Mouse (Mus musculus) layer of hippocampus, adult 2 months (tissue): ENCODE results near the gene Tasp1. TPM values are rescaled to one million over a fixed set of nuclear protein-coding genes. Genes with fewer than 3 reads are reported as not detected.

Source experiments
- DNase-seq, 2 experiments: peaks; one replicate each; pipeline ENCODE4 v3.0.0; 2022; ENCODE audit warnings: low spot score in 2 of 2
- H3K27ac ChIP-seq: fragments of 200-600 bp; 2 replicates; pipeline ENCODE4 v1.8.1; 2022
- H3K4me3 ChIP-seq: fragments of 200-600 bp; 2 replicates; pipeline ENCODE4 v1.8.1; 2022; ENCODE audit warnings: mild to moderate bottlenecking
- CTCF ChIP-seq: fragments of 200-600 bp; conservative IDR thresholded peaks from 2 replicates; pipeline ENCODE4 v1.8.1; 2022; ENCODE audit warnings: antibody characterized with exemption, mild to moderate bottlenecking, moderate library complexity
- long read RNA-seq, 2 experiments: library from polyadenylated mRNA; stranded (forward); transcript quantifications; one replicate each; pipeline ENCODE4 v2.0.0; 2021; ENCODE audit warnings: borderline mapping rate in 2 of 2
- total RNA-seq, 2 experiments: library from RNA; stranded (reverse); gene quantifications; 2 replicates each; pipeline ENCODE4 v1.2.3; 2021

Gene Tasp1
- total RNA-seq = 10 to 100 TPM; 28.3 to 30.3 TPM
- long read RNA-seq, experiment 1, transcript Tasp1-203 (14 exons, 2,258 nt) = minor isoform, 7 of 34 reads
- long read RNA-seq, experiment 1, transcript Tasp1-201 (14 exons, 2,480 nt) = major isoform, 11 of 34 reads
- long read RNA-seq, experiment 1, partial matches to known transcripts = 7 of 34 reads
- long read RNA-seq, experiment 1, other reads (novel, unspliced or antisense) = 9 of 34 reads
- long read RNA-seq, experiment 2, transcript Tasp1-201 (14 exons, 2,480 nt) = minor isoform, 11 of 41 reads
- long read RNA-seq, experiment 2, transcript Tasp1-203 (14 exons, 2,258 nt) = major isoform, 12 of 41 reads
- long read RNA-seq, experiment 2, partial matches to known transcripts = 9 of 41 reads
- long read RNA-seq, experiment 2, other reads (novel, unspliced or antisense) = 9 of 41 reads

DNA sequence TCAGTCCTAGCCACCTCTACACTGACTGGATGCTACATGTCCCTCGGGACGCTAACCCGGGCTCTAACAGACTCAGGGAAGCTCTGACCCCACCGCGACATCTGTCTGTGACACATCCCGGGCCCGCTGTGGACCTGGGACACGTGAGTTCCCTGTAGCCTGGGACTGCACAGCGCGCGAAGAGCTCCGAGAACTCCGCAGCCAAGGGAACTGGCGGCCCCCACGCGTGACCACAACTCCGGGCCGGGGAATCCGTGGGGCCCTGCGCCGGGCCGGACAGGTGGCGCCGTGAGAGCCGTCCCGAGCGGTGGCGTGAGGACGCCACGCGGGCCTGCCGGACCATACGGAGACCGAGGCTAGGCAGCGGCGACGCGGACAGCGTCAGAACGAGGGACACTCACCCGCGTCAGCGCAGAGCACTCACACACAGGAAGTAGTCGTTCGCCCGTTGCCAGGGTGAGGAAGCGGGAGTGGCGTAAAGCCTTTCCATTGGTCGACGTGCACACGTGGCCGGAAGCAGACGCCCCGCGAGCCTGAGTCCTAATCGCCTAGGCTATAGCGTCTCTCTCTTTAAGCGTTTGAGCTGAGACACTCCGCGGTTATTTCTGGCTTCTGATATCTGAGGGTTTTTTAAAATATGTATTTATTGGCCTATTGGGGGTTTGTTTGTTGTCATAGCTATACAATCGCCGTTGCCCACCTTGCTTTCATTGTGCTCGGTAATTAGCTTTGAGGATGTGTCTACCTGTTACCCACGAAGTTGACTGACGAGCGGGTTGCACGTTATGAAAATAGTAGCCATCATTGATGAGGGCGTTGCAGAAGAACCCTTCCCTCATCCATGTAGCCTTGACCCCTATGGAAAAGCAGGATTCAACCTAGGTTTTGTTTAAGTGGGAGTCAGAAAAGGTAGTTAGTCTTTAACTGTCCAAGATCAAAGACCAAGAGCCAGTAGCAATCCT is at the start of gene Tasp1:
TSS of gene Tasp1 (minus strand) at position 453 of the 962 bp plus-strand sequence.
- Histone ChIP-seq H3K27ac (peak within 1 kb of the TSS; percentile 95), H3K4me3 (peak within 1 kb of the TSS; percentile 94)
- DNase-seq = peak; percentile 94 to 96
- no peak for TF ChIP-seq CTCF

DNA sequence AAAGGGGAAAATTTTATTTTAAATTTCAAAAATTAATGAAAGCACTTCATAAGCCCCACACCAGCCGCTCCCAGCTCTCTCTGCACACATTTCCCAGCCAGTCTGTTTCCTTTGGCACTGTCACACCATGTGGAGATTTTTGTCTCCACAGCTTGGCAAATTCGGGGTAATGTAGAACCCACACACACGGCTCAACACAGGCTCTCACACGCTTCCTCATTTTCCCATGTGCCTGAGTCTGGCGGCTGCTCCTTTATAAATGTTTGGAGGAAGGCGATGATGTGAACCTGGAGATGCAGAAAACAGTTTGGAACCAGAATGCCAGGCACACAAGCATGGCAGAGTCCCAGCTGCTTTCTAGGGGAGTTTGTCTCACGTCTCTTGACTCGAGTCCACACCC is 47.2 kb upstream of the Tasp1 start:
- peak; percentile 62 to 74 for DNase-seq
- H3K4me3 ChIP-seq = no peak overlapping the region
- peak overlapping the region; percentile 43; the same call in 1 of the 2 replicates for H3K27ac ChIP-seq
- TF ChIP-seq CTCF = no peak; the same call in 1 of the 2 replicates

DNA sequence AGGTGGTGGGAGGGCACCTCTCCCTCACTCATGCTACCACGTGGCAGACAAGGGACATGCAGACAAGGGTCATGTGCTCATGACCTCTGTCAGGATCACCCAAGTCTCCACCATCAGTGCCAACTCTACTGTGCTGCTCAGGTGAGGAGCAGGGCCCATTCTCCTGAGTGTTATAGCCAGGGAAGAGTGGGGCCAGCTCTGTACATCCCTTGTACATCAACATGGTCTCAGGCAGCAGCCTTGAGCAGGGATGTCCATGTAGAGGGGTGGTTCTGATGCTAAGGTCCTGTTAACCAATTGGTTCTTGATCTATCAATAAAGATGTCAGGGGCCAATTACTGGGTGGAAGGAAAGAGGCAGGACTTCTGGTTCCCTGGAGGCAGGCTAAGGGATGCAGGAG is 42.3 kb upstream of the Tasp1 start:
- H3K27ac ChIP-seq = no peak overlapping the region
- no peak overlapping the region for H3K4me3 ChIP-seq
- TF ChIP-seq CTCF = no peak
- DNase-seq = no peak

DNA sequence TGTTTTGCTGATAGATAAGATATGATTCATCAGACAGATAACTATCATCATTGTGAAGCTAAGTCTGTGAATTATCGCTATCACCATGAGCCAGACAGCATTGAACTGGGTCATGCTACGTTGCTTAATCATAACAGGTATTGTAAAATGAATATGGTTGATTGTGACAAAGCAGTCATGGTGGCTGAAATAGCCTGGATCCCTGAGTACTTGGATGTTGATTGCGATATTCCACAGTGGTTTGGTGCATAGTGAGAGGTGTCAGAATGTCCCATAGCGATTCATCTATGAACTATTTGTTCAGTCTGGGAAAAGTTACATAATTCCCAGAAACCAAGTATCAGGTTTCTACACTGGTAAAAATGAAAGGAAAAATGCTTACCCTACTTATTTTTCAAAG is 41.0 kb upstream of the Tasp1 start:
- no peak overlapping the region for H3K27ac ChIP-seq
- no peak for DNase-seq
- no peak for TF ChIP-seq CTCF
- no peak overlapping the region for H3K4me3 ChIP-seq

DNA sequence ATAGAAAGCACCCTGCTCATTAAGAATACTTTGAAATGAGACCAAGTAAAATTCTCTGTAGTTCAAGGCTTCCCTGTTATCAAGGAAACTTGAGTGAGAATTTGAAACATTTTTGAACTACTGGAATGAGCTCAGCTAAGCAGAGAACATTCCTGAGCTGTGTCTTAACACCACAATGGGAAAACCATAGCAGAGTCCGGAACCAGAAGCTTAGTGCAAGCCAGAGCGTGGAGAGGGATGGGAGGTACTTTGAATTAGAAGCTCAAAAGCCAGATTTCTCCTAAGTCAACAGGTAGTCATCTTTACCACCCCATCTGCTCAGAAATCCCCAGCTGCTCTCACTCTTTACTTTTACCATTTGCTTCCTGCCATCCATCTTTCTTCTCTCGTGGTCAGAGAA is 38.3 kb upstream of the Tasp1 start:
- TF ChIP-seq CTCF = no peak
- Histone ChIP-seq H3K4me3 (no peak overlapping the region), H3K27ac (no peak overlapping the region)
- DNase-seq = peak in 1 of 2 experiments; percentile 3

DNA sequence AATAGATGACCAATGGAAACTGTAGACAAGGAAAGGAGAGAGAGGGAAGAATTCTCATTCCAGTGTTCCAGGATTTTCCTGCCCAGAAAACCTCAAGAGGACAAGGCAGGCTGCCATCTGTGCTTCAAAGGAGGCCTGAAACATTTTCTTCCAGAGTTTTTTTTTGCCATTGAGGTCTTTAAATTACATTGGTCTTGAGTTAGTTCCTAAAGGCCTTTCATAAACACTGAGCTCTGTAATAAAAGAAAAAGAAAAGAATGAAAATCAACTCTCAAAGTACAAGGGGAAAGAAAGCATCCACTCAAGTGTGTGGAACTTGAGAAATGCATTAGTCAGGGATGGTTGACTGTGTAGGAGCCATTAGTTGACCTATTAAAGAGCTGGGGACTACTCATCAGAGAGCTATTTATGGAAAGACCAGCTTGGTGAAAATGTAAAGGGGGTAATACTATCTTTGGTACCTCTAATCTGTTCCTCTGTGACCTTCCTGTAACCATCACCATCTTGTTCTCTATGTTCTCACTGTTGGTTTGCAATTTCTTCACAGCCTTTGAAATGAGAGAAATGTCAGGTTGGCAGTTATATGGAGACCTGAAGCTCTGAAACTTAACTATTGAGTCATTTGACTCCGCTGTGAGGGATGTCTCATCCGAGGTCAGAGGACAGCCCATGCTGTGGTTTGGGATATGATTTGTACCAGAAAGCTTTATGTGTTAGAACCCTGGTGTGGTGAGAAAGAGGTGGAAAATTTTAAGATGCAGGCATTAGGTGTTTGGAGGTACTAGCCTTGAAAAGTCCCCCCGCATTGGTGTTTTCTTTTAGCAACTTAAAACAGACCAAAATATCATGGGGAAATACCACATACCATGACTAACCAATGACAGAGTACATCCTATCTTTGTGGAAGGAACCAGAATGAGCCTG is 34.2 kb upstream of the Tasp1 start:
- TF ChIP-seq CTCF = no peak
- no peak for DNase-seq
- Histone ChIP-seq H3K4me3 (no peak overlapping the region), H3K27ac (no peak overlapping the region)

DNA sequence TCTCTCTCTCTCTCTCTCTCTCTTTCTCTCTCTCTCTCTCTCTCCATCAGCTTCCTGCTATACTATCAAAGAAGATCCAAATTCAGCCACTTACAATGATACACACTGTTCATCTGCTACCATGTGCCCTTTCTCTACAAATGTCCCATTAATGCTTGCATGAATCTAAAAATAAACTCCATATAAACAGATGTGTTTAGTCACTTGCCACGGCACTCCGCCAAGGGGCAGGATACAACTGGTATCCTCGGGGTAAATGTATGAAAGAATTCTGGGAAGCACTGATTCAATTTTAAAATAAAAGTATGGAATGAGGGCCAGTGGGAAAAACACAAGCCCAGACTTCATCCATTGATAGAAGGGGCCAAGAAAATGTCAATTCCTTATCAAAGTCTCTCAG is 33.4 kb upstream of the Tasp1 start:
- TF ChIP-seq CTCF = no peak
- DNase-seq = no peak
- H3K4me3 ChIP-seq = no peak overlapping the region
- H3K27ac ChIP-seq = no peak overlapping the region

DNA sequence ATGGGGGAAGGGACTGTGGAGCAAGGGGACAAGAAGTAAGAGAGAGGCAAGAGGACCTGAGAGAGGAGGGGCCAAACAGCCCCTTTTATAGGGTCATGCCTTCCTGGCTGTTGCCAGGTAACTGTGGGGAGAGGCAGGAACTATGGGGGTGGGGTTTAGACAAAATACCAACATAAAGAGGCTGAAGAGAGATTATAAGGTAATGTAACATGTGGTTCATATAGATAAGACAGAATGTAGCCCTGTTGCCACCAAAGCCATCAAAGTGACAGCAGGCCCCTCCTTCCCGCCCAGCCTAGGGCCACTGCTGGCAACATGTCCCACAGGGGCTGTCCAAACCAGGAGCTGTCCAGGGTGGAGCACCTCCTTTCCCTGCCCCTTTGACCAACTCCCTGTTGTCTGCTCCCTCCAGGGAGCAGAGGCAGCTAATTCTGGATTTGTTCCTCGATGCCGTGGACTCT is 30.6 kb upstream of the Tasp1 start:
- no peak for TF ChIP-seq CTCF
- H3K4me3 ChIP-seq = no peak overlapping the region
- no peak for DNase-seq

DNA sequence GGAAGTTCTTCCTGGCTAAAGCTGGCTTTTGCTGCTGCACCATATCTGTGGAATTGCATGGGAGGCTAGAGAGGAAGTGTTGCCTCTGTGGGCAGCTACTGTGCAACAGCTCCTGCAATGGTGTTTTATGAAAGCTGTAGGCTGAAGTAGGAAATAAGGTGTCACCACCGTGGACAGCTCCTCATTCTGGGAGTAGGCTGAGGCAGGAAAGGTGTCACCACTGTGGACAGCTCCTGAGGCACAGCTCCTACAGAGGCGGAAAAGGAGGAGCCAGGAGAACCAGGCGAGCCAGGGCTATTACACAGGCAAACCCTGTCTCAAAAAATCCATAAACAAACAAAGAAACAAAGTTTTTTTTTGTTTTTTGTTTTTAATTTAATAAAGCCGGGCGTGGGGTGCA is 29.4 kb upstream of the Tasp1 start:
- no peak for TF ChIP-seq CTCF
- no peak for DNase-seq
- no peak overlapping the region for H3K27ac ChIP-seq
- H3K4me3 ChIP-seq = no peak overlapping the region

More for the DNA sequence above, 30.6 kb upstream of the Tasp1 start:
- no peak overlapping the region for H3K27ac ChIP-seq

DNA sequence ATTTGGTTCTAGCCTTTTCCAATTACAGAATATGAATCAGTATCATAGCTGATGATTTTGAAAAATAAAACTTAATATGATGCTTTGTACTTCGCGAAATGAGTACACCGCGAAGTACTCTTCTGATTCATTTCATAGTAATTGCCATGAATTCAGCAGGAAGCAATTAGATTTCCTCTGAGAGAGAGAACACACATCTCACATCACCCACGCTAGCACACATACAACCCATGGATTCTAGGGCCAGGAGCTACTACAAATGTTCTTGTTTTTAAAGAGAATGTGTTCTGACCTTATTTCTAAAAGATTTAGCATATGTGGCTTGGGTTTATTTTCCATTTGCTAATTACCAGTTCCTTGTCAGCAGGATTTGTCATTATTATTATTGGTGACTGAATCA is 26.8 kb upstream of the Tasp1 start:
- DNase-seq = peak in 1 of 2 experiments; percentile 21
- H3K4me3 ChIP-seq = no peak overlapping the region
- H3K27ac ChIP-seq = peak overlapping the region; percentile 20; the same call in 1 of the 2 replicates
- no peak for TF ChIP-seq CTCF

DNA sequence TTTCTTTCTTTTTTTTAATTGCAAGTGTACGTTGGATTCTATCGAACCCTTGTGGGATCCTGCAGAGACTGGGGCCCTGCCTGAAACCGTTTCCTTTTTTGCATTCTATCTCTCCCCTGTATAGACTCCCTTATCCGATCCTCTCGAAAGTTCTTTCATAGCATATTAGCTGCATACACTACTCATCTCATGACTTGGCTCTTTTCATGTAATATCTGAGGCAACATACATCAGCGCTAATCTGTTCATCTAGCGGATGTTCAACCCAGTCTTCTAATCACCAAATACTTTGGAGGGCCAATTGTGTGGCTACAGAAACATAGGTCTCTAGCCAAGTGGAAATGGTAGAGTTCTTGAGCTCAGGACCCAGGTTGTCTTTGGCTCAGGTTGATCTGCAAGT is 17.6 kb upstream of the Tasp1 start:
- no peak overlapping the region for H3K27ac ChIP-seq
- H3K4me3 ChIP-seq = no peak overlapping the region
- no peak for DNase-seq
- TF ChIP-seq CTCF = no peak
